Mouse (Mus musculus): ENCODE results near the gene Spi1. TPM values are rescaled to one million over a fixed set of nuclear protein-coding genes. Genes with fewer than 3 reads are reported as not detected.

Gene Spi1
- polyA plus RNA-seq, 2 experiments, result 15.6 to 20.5 TPM

DNA sequence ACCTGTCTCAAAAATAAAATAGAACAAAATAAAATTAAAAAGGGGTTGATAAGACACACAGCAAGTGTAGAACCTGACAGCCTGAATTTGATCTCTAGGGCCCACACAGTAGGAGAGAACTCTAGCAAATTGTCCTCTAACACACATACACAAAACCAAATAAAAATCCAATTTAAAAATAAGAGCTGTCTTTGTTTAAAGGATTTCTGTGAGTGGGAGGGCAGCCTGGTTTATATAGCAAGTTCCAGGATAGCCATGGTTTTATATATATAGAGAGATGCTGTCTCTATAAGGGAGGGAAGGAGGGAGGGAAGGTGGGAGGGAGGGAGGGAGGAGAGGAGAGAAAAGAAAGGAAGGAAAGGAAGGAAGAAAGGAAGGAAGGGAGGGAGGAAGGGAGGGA is 65.9 kb downstream of the Spi1 start:
- no peaks in the 10 kb centered on the region for H3K9me3 ChIP-seq (ENCODE audit: control insufficient read depth, low read length)
- no peak overlapping the region for H3K4me3 ChIP-seq (ENCODE audit: insufficient read depth in 1 of 2, low read depth in 2 of 2, low read length in 2 of 2)
- no peaks in the 10 kb centered on the region for H3K4me1 ChIP-seq (replicated peaks; ENCODE audit: control insufficient read depth in 2 of 2, insufficient read depth in 2 of 2, low read length in 1 of 2)
- TF ChIP-seq EP300 (IDR thresholded peaks at IDR 0.05; ENCODE audit: low read depth) (no peak), CTCF (IDR thresholded peaks at IDR 0.05; ENCODE audit: low read depth) (no peak)
- H3K4me2 ChIP-seq (ENCODE audit: low read depth), result no peak overlapping the region
- no peak overlapping the region for H3K27ac ChIP-seq
- no peak overlapping the region for H3K9ac ChIP-seq (replicated peaks)
- ATAC-seq (ENCODE audit: insufficient read depth) (no peak), DNase-seq (ENCODE audit: low read depth in 3 of 3, low spot score in 3 of 3) (no peak)
- no peaks in the 10 kb centered on the region for H3K27me3 ChIP-seq (ENCODE audit: control insufficient read depth, insufficient read depth, low read length)
- H3K36me3 ChIP-seq (replicated peaks; ENCODE audit: control insufficient read depth, insufficient read depth, low read depth), result no peaks in the 10 kb centered on the region

- DNase-seq (ENCODE audit: low read depth in 3 of 3, low spot score in 3 of 3), result no peak
- Histone ChIP-seq H3K9ac (replicated peaks) (no peak overlapping the region), H3K4me3 (ENCODE audit: insufficient read depth in 1 of 2, low read depth in 2 of 2, low read length in 2 of 2) (no peak overlapping the region), H3K9me3 (ENCODE audit: control insufficient read depth, low read length) (no peaks in the 10 kb centered on the region), H3K27me3 (ENCODE audit: control insufficient read depth, insufficient read depth, low read length) (no peaks in the 10 kb centered on the region), H3K4me2 (ENCODE audit: low read depth) (no peak overlapping the region), H3K27ac (no peak overlapping the region), H3K4me1 (replicated peaks; ENCODE audit: control insufficient read depth in 2 of 2, insufficient read depth in 2 of 2, low read length in 1 of 2) (no peaks in the 10 kb centered on the region), H3K36me3 (replicated peaks; ENCODE audit: control insufficient read depth, insufficient read depth, low read depth) (peaks cover 2% of the 10 kb centered on the region; the same call in 1 of the 2 replicates)
- ATAC-seq (ENCODE audit: insufficient read depth), result no peak
- WGBS (ENCODE audit: insufficient replicate concordance), result 74% methylated on average over 1 of the region's 1 CpGs
- TF ChIP-seq CTCF (IDR thresholded peaks at IDR 0.05; ENCODE audit: low read depth) (no peak), EP300 (IDR thresholded peaks at IDR 0.05; ENCODE audit: low read depth) (no peak)
Measured at GRCm38 (mm10) chr2:91151331-91151730, 69.1 kb downstream of the Spi1 start.

DNA sequence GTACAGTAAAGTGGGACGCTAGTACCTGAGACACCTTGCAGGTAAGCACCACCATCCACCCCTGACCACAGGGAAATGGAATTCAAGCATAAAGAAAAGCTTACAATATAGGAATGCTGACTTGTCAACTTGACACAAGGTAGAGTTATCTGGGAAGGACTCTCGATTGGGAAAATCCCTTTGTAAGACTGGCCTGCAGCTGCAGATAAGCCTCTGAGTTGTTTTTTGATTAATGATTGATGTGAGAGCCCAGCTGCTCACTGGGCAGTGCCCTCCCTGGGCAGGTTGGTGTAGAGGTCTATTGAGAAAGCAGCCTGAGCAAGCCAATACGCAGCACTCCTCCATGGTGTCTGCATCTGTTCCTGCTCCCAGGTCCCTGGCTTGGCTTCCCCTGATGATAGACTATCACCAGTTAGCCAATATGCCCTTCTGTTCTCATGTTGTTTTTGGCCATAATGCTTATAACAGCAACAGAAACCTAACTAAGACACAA is 70.7 kb downstream of the Spi1 start:
- no peaks in the 10 kb centered on the region for H3K27me3 ChIP-seq (ENCODE audit: control insufficient read depth, insufficient read depth, low read length)
- no peak overlapping the region for H3K27ac ChIP-seq
- H3K9ac ChIP-seq (replicated peaks), result no peak overlapping the region
- DNase-seq (ENCODE audit: low read depth in 3 of 3, low spot score in 3 of 3) (no peak), ATAC-seq (ENCODE audit: insufficient read depth) (no peak)
- no peak overlapping the region for H3K4me3 ChIP-seq (ENCODE audit: insufficient read depth in 1 of 2, low read depth in 2 of 2, low read length in 2 of 2)
- H3K4me1 ChIP-seq (replicated peaks; ENCODE audit: control insufficient read depth in 2 of 2, insufficient read depth in 2 of 2, low read length in 1 of 2), result no peaks in the 10 kb centered on the region
- no peak for TF ChIP-seq EP300 (IDR thresholded peaks at IDR 0.05; ENCODE audit: low read depth)
- TF ChIP-seq CTCF (IDR thresholded peaks at IDR 0.05; ENCODE audit: low read depth), result no peak
- no peaks in the 10 kb centered on the region for H3K9me3 ChIP-seq (ENCODE audit: control insufficient read depth, low read length)
- peaks cover 5% of the 10 kb centered on the region for H3K36me3 ChIP-seq (replicated peaks; ENCODE audit: control insufficient read depth, insufficient read depth, low read depth)
- H3K4me2 ChIP-seq (ENCODE audit: low read depth), result no peak overlapping the region
- 60% methylated on average over 3 of the region's 3 CpGs for WGBS (ENCODE audit: insufficient replicate concordance)

- no peak overlapping the region for H3K27ac ChIP-seq
- DNase-seq (ENCODE audit: low read depth in 3 of 3, low spot score in 3 of 3) (no peak), ATAC-seq (ENCODE audit: insufficient read depth) (no peak)
- no peak overlapping the region for H3K4me3 ChIP-seq (ENCODE audit: insufficient read depth in 1 of 2, low read depth in 2 of 2, low read length in 2 of 2)
- TF ChIP-seq CTCF (IDR thresholded peaks at IDR 0.05; ENCODE audit: low read depth), result no peak
- TF ChIP-seq EP300 (IDR thresholded peaks at IDR 0.05; ENCODE audit: low read depth), result no peak
- H3K36me3 ChIP-seq (replicated peaks; ENCODE audit: control insufficient read depth, insufficient read depth, low read depth), result peaks cover 9% of the 10 kb centered on the region
- H3K9me3 ChIP-seq (ENCODE audit: control insufficient read depth, low read length), result no peaks in the 10 kb centered on the region
- no peaks in the 10 kb centered on the region for H3K4me1 ChIP-seq (replicated peaks; ENCODE audit: control insufficient read depth in 2 of 2, insufficient read depth in 2 of 2, low read length in 1 of 2)
- H3K9ac ChIP-seq (replicated peaks), result no peak overlapping the region
- H3K4me2 ChIP-seq (ENCODE audit: low read depth), result no peak overlapping the region
- H3K27me3 ChIP-seq (ENCODE audit: control insufficient read depth, insufficient read depth, low read length), result no peaks in the 10 kb centered on the region
- 85% methylated on average over 3 of the region's 3 CpGs for WGBS (ENCODE audit: insufficient replicate concordance)
Measured at GRCm38 (mm10) chr2:91154091-91154490, 71.9 kb downstream of the Spi1 start.

GRCm38 (mm10) chr2:91157002-91157752 is 75.0 kb downstream of the Spi1 start:
- Histone ChIP-seq H3K9ac (replicated peaks) (no peak overlapping the region), H3K4me1 (replicated peaks; ENCODE audit: control insufficient read depth in 2 of 2, insufficient read depth in 2 of 2, low read length in 1 of 2) (no peaks in the 10 kb centered on the region), H3K4me2 (ENCODE audit: low read depth) (no peak overlapping the region), H3K4me3 (ENCODE audit: insufficient read depth in 1 of 2, low read depth in 2 of 2, low read length in 2 of 2) (no peak overlapping the region), H3K9me3 (ENCODE audit: control insufficient read depth, low read length) (no peaks in the 10 kb centered on the region), H3K27ac (no peak overlapping the region), H3K36me3 (replicated peaks; ENCODE audit: control insufficient read depth, insufficient read depth, low read depth) (peaks cover 13% of the 10 kb centered on the region), H3K27me3 (ENCODE audit: control insufficient read depth, insufficient read depth, low read length) (no peaks in the 10 kb centered on the region)
- ATAC-seq (ENCODE audit: insufficient read depth) (no peak), DNase-seq (ENCODE audit: low read depth in 3 of 3, low spot score in 3 of 3) (no peak)
- no peak for TF ChIP-seq EP300 (IDR thresholded peaks at IDR 0.05; ENCODE audit: low read depth)
- no peak for TF ChIP-seq CTCF (IDR thresholded peaks at IDR 0.05; ENCODE audit: low read depth)
- 59% methylated on average over 6 of the region's 6 CpGs for whole genome bisulfite sequencing (ENCODE audit: insufficient replicate concordance)
